Mouse (Mus musculus): Measurements from ENCODE around the gene Deaf1.
"Not testable (repeated sequence)": the region's sequence is repeated elsewhere in the genome, so short reads cannot be mapped to it uniquely, and the experiment has no call there.

The Deaf1 gene

GRCm38 (mm10) chr7:141263640-141264039, 63.9 kb downstream of the Deaf1 start:
- DNase-seq, result no peak

DNA sequence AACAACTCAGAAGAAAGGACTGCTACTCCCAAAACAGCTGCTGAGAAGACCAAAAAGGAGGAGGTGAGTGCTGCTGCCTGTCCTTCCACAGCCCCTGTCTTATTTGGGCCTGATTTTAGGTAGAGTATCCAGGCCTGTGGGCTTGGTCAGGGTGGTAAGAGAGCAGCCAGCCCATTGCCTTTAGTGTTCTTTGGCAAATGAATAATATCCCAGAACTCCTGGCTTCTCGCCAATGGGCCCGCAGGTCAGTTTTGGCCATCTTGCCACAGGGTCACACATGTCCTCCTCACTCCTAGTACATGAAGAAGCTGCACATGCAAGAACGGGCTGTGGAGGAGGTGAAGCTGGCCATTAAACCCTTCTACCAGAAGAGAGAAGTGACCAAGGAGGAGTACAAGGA, 66.0 kb downstream of the Deaf1 start:
- DNase-seq, result peak in 1 of 2 experiments; percentile 47

DNA sequence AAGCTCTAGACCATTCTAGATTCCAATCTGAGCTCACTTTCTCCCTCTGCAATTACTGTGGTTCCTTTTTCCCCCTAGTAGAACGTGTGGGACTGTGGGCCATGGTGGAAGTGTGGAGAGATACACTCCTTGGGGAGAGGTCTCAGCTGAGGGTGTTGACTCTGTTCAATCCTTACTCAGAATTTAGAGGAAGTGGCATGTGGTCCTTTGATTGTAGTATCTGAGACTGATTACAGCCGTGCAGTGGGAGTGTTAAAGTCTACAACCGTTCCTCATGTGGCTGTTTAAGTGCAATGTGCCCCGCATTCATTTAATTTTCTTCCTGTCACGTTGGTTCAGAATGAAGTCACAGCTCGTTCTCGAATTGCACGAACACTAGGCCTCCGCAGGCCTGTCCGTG, 71.3 kb downstream of the Deaf1 start:
- no peak for DNase-seq

GRCm38 (mm10) chr7:141250486-141250885, 77.0 kb downstream of the Deaf1 start:
- DNase-seq, result not testable (repeated sequence)

All from kidney, postnatal 36 days (tissue).